20 mouse cellular contexts compared by ENCODE assay signal in genomic region chr13:44453131-44453530, GRCm38 (mm10).
A peak's percentile ranks its signal among the peaks of the same experiment; 100 is the strongest.
DNase-seq lines count a peak whose midpoint lies in the region; ATAC-seq and TF ChIP-seq lines count a peak whose summit lies in the region.
"Had no signal": no experiment of that assay in that cellular context is flagged by ENCODE, and none has a peak within 500 bp of the region (broad histone marks: within the 10 kb centered on the region; RNA-seq: fewer than 3 reads in every experiment).

No protein-coding gene starts in this region.

- H3K4me3 ChIP-seq in heart, embryonic 10.5 days = no peak overlapping the region
- H3K4me3 ChIP-seq in kidney, adult 2 months (ENCODE audit: insufficient read depth, low read depth, low read length) = no peak overlapping the region
- H3K4me3 ChIP-seq in embryonic facial prominence, embryonic 10.5 days = no peak overlapping the region

- H3K36me3 ChIP-seq in heart, embryonic 10.5 days = no peaks in the 10 kb centered on the region
- no peaks in the 10 kb centered on the region for H3K36me3 ChIP-seq in kidney, adult 2 months (ENCODE audit: control insufficient read depth, insufficient read depth, low read length)
- H3K36me3 ChIP-seq in embryonic facial prominence, embryonic 10.5 days (replicated peaks) = no peaks in the 10 kb centered on the region

- H3K4me1 ChIP-seq in heart, embryonic 10.5 days = peaks cover 32% of the 10 kb centered on the region
- H3K4me1 ChIP-seq in kidney, adult 2 months (ENCODE audit: control insufficient read depth, insufficient read depth, low read length) = peaks cover 31% of the 10 kb centered on the region
- H3K4me1 ChIP-seq in embryonic facial prominence, embryonic 10.5 days = peaks cover 30% of the 10 kb centered on the region

- H3K27ac ChIP-seq in heart, embryonic 10.5 days = peak overlapping the region; percentile 42; the same call in 1 of the 2 replicates
- 0 out of 2 replicates have a peak overlapping the region, but pooled peaks have one; percentile 81 for H3K27ac ChIP-seq in kidney, adult 2 months (ENCODE audit: insufficient read depth, low read depth, low read length)
- peak overlapping the region; percentile 25 for H3K27ac ChIP-seq in embryonic facial prominence, embryonic 10.5 days (replicated peaks)

- ATAC-seq in granulocyte monocyte progenitor cell, adult 5-6 weeks (replicated peaks; ENCODE audit: poor library complexity, severe bottlenecking) = no peak
- ATAC-seq: activated CD4-positive, CD25-positive, alpha-beta regulatory T cell, adult 4 months; forebrain, embryonic 14.5 days; intestine, embryonic 16.5 days; Patski had no signal

- DNase-seq in heart, embryonic 10.5 days (ENCODE audit: low spot score) = no peak
- DNase-seq in heart, adult 9 months (ENCODE audit: low spot score in 2 of 2) = no peak
- no peak for DNase-seq in kidney, adult 2 months
- DNase-seq in kidney, adult 9 months = no peak
- DNase-seq in embryonic facial prominence, embryonic 10.5 days (ENCODE audit: low spot score) = no peak
- DNase-seq in retina, adult 2 months (ENCODE audit: low read depth, low spot score) = peak; percentile 64
- DNase-seq in c-Kit-positive CD71-positive TER-119-positive erythroid progenitor cells, embryonic 14.5 days (ENCODE audit: low spot score) = no peak
- DNase-seq: adrenal gland, postnatal 14 days; cerebellum, adult 18-20 months; cerebellum, adult 9-11 months; cerebellum, postnatal 36 days; gastrocnemius, postnatal 36 days; heart, postnatal 10 days; heart, postnatal 4 days had no signal

- 65% methylated on average over 7 of the region's 7 CpGs for WGBS in heart, embryonic 10.5 days
- WGBS in kidney, adult 2 months = 84% methylated on average over 7 of the region's 7 CpGs
- 81% methylated on average over 7 of the region's 7 CpGs for WGBS in embryonic facial prominence, embryonic 10.5 days

- TF ChIP-seq POLR2A in kidney, adult 2 months (IDR thresholded peaks at IDR 0.05; ENCODE audit: low read depth, low read length) = no peak

- TF ChIP-seq CTCF in kidney, adult 2 months (conservative IDR thresholded peaks at IDR 0.05; ENCODE audit: insufficient read depth, insufficient read length, low read depth, low read length) = no peak

- H3K9me3 ChIP-seq in heart, embryonic 10.5 days = no peaks in the 10 kb centered on the region
- H3K9me3 ChIP-seq in embryonic facial prominence, embryonic 10.5 days = no peaks in the 10 kb centered on the region

- H3K27me3 ChIP-seq in heart, embryonic 10.5 days (ENCODE audit: insufficient read depth, poor library complexity, severe bottlenecking) = no peaks in the 10 kb centered on the region
- H3K27me3 ChIP-seq in kidney, adult 2 months (replicated peaks; ENCODE audit: control insufficient read depth, insufficient read depth, low read length) = no peaks in the 10 kb centered on the region
- H3K27me3 ChIP-seq in embryonic facial prominence, embryonic 10.5 days (replicated peaks; ENCODE audit: low read depth, poor library complexity, severe bottlenecking) = no peaks in the 10 kb centered on the region
- H3K27me3 ChIP-seq: CH12.LX, Patski had no signal

Comparison
In these comparisons a context has a peak if more than half of its experiments do, and no peak if none do; other contexts are left out.
1. H3K27ac ChIP-seq: peak in every context shown above with its lines; median percentile 81 in kidney, adult 2 months; 42 in heart, embryonic 10.5 days; 25 in embryonic facial prominence, embryonic 10.5 days.